Mouse (Mus musculus): ENCODE data around the gene Tspear. TPM values are rescaled to one million over a fixed set of nuclear protein-coding genes. Genes with fewer than 3 reads are reported as not detected.
A peak's percentile ranks its signal among the peaks of the same experiment; 100 is the strongest.
"Not testable (repeated sequence)": the region's sequence is repeated elsewhere in the genome, so short reads cannot be mapped to it uniquely, and the experiment has no call there.

Gene Tspear
- polyA plus RNA-seq, 1 experiment, result 0.43 TPM

- 73% methylated on average over 2 of the region's 2 CpGs for WGBS
- TF ChIP-seq CTCF (IDR thresholded peaks at IDR 0.05; ENCODE audit: insufficient read depth, low read length), result no peak
- no peak for TF ChIP-seq POLR2A (IDR thresholded peaks at IDR 0.05; ENCODE audit: borderline replicate concordance, extremely low read depth, low read depth, low read length)
- no peaks in the 10 kb centered on the region for H3K4me1 ChIP-seq (ENCODE audit: control insufficient read depth, insufficient read depth, low read length)
- no peak overlapping the region for H3K4me3 ChIP-seq (replicated peaks; ENCODE audit: extremely low read depth, low read depth, low read length)
- no peak for DNase-seq
These were observed 102.3 kb downstream of the Tspear start for GRCm38 (mm10) chr10:77788621-77789020.

- no peak within 1 kb of the TSS for H3K4me3 ChIP-seq (replicated peaks; ENCODE audit: extremely low read depth, low read depth, low read length)
- DNase-seq, result no peak
- 52% methylated on average over 2 of the region's 2 CpGs for WGBS
- H3K4me1 ChIP-seq (ENCODE audit: control insufficient read depth, insufficient read depth, low read length), result no peaks in the 10 kb centered on the region
- TF ChIP-seq CTCF (IDR thresholded peaks at IDR 0.05; ENCODE audit: insufficient read depth, low read length) (no peak), POLR2A (IDR thresholded peaks at IDR 0.05; ENCODE audit: borderline replicate concordance, extremely low read depth, low read depth, low read length) (no peak)
These were observed 108.6 kb downstream of the Tspear start, which contains the start of gene Gm9639 for GRCm38 (mm10) chr10:77794976-77795375. Gm9639 (minus strand) TSS chr10:77795076.

DNA sequence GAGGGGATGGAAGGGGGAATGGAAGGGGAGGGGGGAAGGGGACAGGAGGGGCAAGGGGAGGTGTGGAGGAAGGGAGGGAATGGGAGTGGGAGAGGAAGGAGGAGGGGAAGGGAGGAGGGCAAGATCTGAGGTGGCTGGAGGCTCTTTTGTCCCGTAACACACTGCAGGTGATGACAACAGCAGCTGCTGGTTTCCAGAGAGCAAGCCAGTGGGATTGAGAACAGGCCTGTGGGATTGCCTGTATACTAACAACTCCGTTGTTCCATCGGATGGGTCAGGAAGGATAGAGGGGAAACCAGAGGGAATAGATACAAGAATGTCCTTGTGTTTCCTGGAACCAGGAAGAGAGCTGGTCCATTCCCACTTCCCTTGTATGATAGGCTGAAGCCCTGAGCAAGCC lies 111.3 kb downstream of the Tspear start:
- no peaks in the 10 kb centered on the region for H3K4me1 ChIP-seq (ENCODE audit: control insufficient read depth, insufficient read depth, low read length)
- DNase-seq, result no peak

GRCm38 (mm10) chr10:77798164-77798920 lies 112.0 kb downstream of the Tspear start:
- H3K4me3 ChIP-seq (replicated peaks; ENCODE audit: extremely low read depth, low read depth, low read length); H3K4me1 ChIP-seq (ENCODE audit: control insufficient read depth, insufficient read depth, low read length); DNase-seq: not testable (repeated sequence)
- WGBS, result 51% methylated on average over 3 of the region's 3 CpGs

More for the DNA sequence above, 111.3 kb downstream of the Tspear start:
- no peak overlapping the region for H3K4me3 ChIP-seq (replicated peaks; ENCODE audit: extremely low read depth, low read depth, low read length)
- no peak for TF ChIP-seq POLR2A (IDR thresholded peaks at IDR 0.05; ENCODE audit: borderline replicate concordance, extremely low read depth, low read depth, low read length)
- no peak for TF ChIP-seq CTCF (IDR thresholded peaks at IDR 0.05; ENCODE audit: insufficient read depth, low read length)
- 27% methylated on average over 3 of the region's 3 CpGs for WGBS

DNA sequence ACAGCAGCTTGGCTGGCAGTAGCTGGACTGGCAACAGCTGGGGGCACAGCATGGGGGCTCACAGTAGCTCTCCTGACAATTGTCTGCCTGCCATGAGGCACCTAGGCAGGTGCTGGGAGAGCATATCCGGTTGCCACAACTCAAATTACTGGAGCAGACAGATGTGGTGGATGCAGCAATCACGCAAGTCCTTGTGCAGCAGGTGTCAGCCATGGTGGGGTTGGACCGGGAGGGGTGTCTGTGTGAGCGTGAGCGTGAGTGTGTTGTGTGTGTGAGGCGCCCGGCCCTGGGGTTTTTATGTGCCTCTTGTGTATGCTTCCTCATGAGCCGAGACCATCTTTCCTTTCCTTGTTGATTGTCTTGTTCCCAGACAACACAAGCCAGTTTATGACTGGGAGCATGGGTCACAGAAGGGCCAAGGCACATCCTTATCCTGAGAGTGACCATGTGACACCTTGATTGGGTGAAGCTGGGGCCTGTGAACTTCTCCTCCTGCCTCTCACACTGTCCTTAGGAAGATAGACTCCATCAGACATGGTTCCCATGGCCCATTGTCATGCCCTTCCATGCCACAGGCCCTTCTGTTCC lies 112.6 kb downstream of the Tspear start, which contains the start of gene Gm19668:
TSS of gene Gm19668 (minus strand) at position 213 of the 588 bp plus-strand sequence.
- DNase-seq, result no peak
- no peak for TF ChIP-seq CTCF (IDR thresholded peaks at IDR 0.05; ENCODE audit: insufficient read depth, low read length)
- no peak for TF ChIP-seq POLR2A (IDR thresholded peaks at IDR 0.05; ENCODE audit: borderline replicate concordance, extremely low read depth, low read depth, low read length)
- WGBS, result 64% methylated on average over 8 of the region's 8 CpGs
- no peaks in the 10 kb centered on the region for H3K4me1 ChIP-seq (ENCODE audit: control insufficient read depth, insufficient read depth, low read length)
- H3K4me3 ChIP-seq (replicated peaks; ENCODE audit: extremely low read depth, low read depth, low read length), result no peak within 1 kb of the TSS

GRCm38 (mm10) chr10:77804095-77804494 lies 117.7 kb downstream of the Tspear start:
- Histone ChIP-seq H3K4me3 (replicated peaks; ENCODE audit: extremely low read depth, low read depth, low read length) (no peak overlapping the region), H3K4me1 (ENCODE audit: control insufficient read depth, insufficient read depth, low read length) (no peaks in the 10 kb centered on the region)
- TF ChIP-seq POLR2A (IDR thresholded peaks at IDR 0.05; ENCODE audit: borderline replicate concordance, extremely low read depth, low read depth, low read length), result no peak
- 30% methylated on average over 3 of the region's 3 CpGs for WGBS
- no peak for DNase-seq

DNA sequence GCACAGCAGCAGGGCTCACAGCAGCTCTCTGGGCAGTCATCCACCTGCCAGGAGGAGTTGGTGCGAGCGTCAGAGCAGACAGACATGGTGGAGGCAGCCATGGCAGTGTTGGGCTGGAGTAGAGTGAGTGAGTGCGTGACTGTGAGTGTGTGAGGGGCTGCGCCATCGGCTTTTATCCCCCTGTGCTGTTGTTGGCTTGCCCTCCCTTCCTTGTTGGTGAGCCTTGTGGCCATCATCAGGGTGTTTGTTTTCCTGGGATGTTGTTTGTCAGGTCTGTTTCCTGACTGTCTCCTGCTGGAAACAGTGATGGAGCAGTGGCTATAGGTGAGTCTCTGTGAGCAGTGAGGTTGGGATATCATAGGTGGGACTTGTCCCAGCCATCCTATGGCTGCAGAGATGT lies 125.4 kb downstream of the Tspear start, which contains the start of gene Gm9507:
TSS of gene Gm9507 (minus strand) at position 101 of the 400 bp plus-strand sequence.
- WGBS, result 49% methylated on average over 5 of the region's 5 CpGs
- no peak for TF ChIP-seq CTCF (IDR thresholded peaks at IDR 0.05; ENCODE audit: insufficient read depth, low read length)
- no peak for TF ChIP-seq POLR2A (IDR thresholded peaks at IDR 0.05; ENCODE audit: borderline replicate concordance, extremely low read depth, low read depth, low read length)
- Histone ChIP-seq H3K4me3 (replicated peaks; ENCODE audit: extremely low read depth, low read depth, low read length) (no peak within 1 kb of the TSS), H3K4me1 (ENCODE audit: control insufficient read depth, insufficient read depth, low read length) (no peaks in the 10 kb centered on the region)
- DNase-seq, result no peak

GRCm38 (mm10) chr10:77814382-77814781 lies 128.0 kb downstream of the Tspear start, which contains the start of gene Gm2696:
Gm2696 (plus strand) TSS chr10:77814682.
- Histone ChIP-seq H3K4me1 (ENCODE audit: control insufficient read depth, insufficient read depth, low read length) (no peaks in the 10 kb centered on the region), H3K4me3 (replicated peaks; ENCODE audit: extremely low read depth, low read depth, low read length) (no peak within 1 kb of the TSS)
- no peak for DNase-seq
- TF ChIP-seq CTCF (IDR thresholded peaks at IDR 0.05; ENCODE audit: insufficient read depth, low read length) (no peak), POLR2A (IDR thresholded peaks at IDR 0.05; ENCODE audit: borderline replicate concordance, extremely low read depth, low read depth, low read length) (no peak)
- 31% methylated on average over 4 of the region's 4 CpGs for WGBS

- 17% methylated on average over 5 of the region's 5 CpGs for WGBS
- H3K4me1 ChIP-seq (ENCODE audit: control insufficient read depth, insufficient read depth, low read length), result no peaks in the 10 kb centered on the region
- no peak for TF ChIP-seq POLR2A (IDR thresholded peaks at IDR 0.05; ENCODE audit: borderline replicate concordance, extremely low read depth, low read depth, low read length)
- peak; percentile 47 for TF ChIP-seq CTCF (IDR thresholded peaks at IDR 0.05; ENCODE audit: insufficient read depth, low read length)
- H3K4me3 ChIP-seq (replicated peaks; ENCODE audit: extremely low read depth, low read depth, low read length), result no peak overlapping the region
- peak; percentile 17 for DNase-seq
These were observed 129.1 kb downstream of the Tspear start for GRCm38 (mm10) chr10:77815514-77815913.

DNA sequence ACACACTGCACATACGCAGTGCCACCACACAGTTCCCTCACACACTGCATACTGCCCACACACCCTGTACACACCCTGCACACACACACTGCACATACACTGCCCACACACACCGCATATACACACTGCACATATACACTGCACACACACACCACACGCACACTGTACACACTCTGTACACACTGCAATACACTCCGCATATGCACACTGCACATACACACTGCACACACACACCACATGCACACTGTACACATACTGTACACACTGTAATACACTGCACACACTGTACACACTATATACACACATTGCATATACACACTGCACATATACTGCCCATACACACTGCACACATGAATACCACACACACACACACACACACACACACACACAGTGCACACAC lies 132.2 kb downstream of the Tspear start:
- no peak for DNase-seq
- TF ChIP-seq POLR2A (IDR thresholded peaks at IDR 0.05; ENCODE audit: borderline replicate concordance, extremely low read depth, low read depth, low read length) (no peak), CTCF (IDR thresholded peaks at IDR 0.05; ENCODE audit: insufficient read depth, low read length) (no peak)
- Histone ChIP-seq H3K4me3 (replicated peaks; ENCODE audit: extremely low read depth, low read depth, low read length) (no peak overlapping the region), H3K4me1 (ENCODE audit: control insufficient read depth, insufficient read depth, low read length) (no peaks in the 10 kb centered on the region)
- 98% methylated on average over 4 of the region's 4 CpGs for WGBS

Data from lung, adult 2 months (tissue).